Mouse (Mus musculus) adrenal gland, postnatal 10 days (tissue): ENCODE results near the gene Tmppe. TPM values are rescaled to one million over a fixed set of nuclear protein-coding genes. Genes with fewer than 3 reads are reported as not detected.

Source experiments
- DNase-seq: peaks from one replicate; pipeline ENCODE4 v3.0.0; 2021; ENCODE audit warnings: mixed read lengths
- total RNA-seq, 2 experiments: library from RNA; stranded (reverse); gene quantifications; 2 replicates each; pipeline ENCODE4 v1.2.3; 2021

The Tmppe gene
- total RNA-seq, 2 experiments from 2014 or later: 4.4 to 7.4 TPM

DNA sequence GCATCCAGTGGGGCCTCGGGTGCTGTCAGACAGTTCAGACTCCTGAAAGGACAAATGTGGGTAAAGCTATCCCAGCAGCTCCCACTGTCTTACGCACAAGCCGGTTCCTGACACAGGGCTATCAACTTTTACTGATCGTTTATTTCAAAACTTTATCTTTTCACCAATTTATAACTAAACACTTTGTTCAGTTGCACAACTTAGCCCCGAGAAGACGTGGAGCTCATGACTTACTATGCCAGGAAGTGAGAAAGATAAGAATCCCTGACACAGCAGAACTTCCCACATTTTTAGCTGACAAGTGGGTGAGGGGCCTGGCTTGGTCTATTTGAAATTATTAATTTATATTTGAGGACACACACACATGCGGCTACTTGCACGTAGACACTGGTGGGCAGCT is 6.2 kb upstream of the Tmppe start:
- no peak for DNase-seq

DNA sequence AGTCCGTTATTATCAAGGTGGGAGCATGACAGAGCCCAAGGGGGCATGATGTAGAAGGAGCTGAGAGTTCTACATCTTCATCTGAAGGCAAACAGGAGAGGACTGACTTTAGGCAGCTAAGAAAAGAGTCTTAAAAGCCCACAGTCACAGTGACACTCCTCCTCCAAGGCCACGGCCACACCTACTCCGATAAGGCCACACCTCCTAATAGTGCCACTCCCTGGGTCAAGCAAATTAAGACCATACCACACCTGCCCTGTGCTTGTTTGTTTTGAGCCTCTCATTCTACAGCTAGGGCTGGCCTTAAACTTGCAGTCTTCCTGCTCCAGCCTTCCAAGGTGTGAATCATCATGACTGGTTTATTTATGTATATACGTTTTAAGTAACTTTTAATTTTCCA is 5.6 kb upstream of the Tmppe start:
- DNase-seq: no peak

DNA sequence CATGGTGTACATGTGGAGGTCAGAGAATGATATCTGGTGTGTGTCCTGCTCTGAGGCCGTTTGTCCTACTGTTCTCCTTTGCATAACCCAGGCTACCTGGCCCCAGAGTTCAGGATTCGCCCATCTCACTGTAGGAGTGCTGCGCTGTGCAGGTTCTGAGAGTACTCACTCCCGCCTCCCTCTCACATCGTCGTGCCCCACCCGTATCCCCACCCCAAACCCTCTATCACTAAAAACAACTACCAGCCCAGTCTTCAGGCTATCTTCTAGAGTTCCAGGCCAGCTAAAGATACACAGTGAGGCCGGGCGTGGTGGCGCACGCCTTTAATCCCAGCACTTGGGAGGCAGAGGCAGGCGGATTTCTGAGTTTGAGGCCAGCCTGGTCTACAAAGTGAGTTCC is 1.2 kb upstream of the Tmppe start:
- no peak for DNase-seq

GRCm38 (mm10) chr9:114400588-114400948 is 337 bp upstream of the Tmppe start:
- no peak for DNase-seq

DNA sequence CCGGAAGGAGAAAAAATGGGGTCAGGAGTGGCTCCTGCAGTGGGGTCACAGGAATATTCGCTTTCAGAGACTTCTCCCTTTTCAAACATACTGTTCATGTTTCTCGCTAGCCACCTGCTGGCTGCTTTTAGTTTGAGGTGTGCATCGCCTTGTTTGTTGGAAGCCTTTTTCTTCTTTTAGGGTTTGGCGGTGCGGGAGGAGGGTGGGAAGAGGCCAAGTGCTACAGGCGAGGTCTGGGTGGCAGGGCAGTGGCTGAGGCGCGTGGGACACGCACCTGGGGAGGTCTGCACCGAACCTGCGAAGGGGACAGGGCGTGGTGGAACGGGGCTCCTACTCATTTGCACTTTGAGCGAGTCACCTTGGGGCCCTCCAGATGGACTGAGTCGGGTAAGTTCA is 778 bp downstream of the Tmppe start:
- DNase-seq: no peak

DNA sequence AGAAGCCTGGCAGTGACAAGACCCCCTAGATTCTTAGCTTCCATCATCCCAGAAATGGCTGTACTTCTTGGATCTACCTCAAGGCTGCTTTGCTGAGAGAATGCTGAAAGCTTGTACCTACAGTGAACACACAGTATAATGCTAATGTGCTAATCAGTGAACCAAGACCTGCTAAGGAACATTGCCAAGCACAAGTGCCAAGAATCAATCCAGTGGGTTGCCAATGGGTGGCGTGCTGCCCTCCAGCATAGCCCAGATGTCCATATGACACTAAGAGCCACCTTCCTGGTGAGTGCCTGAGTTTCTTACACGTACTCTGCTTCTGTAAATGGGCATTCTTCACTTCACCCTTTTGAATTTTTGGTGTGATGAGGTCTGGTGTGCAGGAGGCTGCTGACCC is 6.8 kb downstream of the Tmppe start:
- DNase-seq: peak; percentile 30

GRCm38 (mm10) chr9:114410313-114410862 is 9.5 kb downstream of the Tmppe start:
- DNase-seq: no peak

- no peak for DNase-seq
These were observed 10.4 kb downstream of the Tmppe start for GRCm38 (mm10) chr9:114411295-114411694.

DNA sequence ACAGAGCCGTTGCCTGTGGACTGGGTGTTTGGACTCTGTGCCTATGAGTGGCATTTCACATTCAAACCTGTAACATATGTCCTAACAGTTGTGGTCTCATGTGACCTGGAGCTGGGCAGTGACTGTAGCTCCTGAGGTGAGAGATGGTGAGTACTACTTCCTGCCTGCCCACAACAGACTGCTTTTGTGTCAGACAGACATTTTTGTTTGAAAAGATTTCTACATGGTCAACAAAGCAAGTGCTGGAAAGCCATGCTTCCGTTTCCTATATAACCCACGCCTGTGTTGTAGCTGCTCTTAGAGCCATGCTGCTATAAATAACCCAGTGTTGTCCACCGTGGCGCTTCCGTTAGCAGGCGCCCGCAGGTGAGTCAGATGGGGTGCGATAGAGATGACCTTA is 11.5 kb downstream of the Tmppe start:
- no peak for DNase-seq

DNA sequence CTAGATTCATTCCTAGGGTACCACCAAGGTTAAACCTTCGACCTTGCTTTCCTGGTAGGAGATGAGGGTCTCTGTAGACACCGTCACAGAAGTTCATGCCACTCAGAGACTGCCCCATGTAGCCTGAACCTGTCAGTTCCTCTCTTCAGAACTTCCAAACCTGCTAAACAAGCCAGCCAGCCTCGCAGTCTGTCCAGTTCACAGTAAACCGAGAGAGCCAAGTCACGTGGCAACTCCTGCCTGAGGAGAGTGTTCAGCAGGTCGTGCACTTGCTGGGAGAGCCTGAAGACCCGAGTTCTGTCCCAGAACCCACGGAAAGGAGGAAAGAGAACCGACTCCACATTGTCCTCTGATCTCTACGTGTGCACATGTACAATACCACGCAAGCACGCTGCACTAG is 13.0 kb downstream of the Tmppe start:
- no peak for DNase-seq

DNA sequence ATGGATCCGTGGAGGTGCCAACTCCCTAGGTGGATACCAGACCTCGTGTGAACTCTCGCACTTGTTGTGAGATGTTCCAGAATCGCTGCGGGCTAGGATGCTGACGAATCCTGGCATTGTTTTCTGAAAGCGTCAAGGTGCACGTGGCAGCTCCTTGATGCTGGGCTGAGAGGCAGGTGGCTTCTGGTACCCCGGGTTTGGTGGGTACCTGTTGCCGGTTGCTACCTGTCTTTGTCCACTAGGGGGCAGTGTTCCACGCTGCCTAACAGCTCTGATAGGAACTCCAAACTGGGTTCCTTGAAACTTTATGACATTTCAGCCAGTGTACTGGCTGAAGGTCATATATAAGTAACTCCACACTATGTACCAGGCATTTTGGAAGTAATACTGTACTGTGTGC is 14.8 kb downstream of the Tmppe start:
- DNase-seq: peak; percentile 62

- no peak for DNase-seq
These were observed 16.0 kb downstream of the Tmppe start for GRCm38 (mm10) chr9:114416646-114417517.

- peak; percentile 69 for DNase-seq
These were observed 17.3 kb downstream of the Tmppe start for GRCm38 (mm10) chr9:114418187-114418586.

- DNase-seq: no peak
These were observed 19.5 kb downstream of the Tmppe start for GRCm38 (mm10) chr9:114420443-114420842.

DNA sequence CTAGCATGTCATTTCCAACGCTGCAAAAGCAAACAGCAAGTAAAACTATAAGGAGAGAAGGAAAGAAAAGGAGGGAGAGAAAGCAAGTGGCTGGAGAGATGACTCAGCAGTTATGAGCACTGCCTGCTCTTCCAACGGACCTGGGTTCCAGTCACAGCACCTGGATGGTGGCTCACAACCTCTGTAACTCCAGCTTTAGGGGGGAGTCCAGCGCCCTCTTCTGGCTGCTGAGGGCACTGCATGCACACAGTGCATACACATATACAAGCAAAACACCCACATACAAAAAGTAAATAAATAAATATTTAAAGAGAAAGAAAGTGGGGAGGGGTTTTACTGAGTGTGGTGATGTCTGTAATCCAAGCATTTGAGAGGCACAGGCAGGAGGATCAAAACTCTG is 20.1 kb downstream of the Tmppe start:
- no peak for DNase-seq

- no peak for DNase-seq
These were observed 20.9 kb downstream of the Tmppe start for GRCm38 (mm10) chr9:114421797-114422196.

DNA sequence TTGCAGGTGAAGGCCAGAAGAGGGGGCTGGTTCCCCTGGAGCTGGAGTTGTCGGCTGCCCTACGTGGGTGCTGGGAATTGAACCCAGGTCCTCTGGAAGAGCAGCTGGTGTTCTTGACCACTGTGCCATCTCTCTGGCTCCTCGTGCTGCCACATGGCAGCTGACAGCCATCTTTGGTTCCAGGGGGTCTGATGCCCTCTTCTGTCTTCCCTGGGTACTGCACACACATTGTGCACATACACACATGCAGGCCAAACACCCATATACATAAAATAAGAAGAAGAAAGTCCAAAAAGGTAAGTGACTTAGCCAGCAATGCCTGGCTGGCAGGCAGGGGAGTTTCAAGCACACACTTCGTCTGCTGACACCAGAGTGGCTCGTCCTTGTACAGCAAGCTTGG is 24.7 kb downstream of the Tmppe start:
- DNase-seq: no peak

- no peak for DNase-seq
These were observed 25.3 kb downstream of the Tmppe start for GRCm38 (mm10) chr9:114426201-114426600.

DNA sequence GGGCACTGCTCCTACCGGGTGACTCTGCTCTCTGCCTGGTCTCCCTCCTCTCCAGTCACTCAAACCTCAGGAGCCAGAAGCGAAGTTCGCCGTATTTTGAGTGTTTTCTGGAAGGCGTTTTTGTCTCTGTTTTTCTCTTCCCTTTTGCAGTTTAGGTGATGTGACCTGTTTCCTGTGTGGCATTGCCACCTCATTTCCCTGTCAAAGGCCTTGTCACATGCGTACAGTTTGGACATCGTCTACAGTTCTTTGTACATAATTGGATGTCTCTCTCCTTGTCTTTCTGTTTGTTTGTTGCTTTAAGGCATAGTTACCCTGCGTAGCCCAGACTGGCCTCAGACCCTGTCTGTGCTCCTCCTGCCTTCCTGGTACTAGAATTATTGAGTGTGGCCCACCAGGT is 26.5 kb downstream of the Tmppe start:
- DNase-seq: no peak

DNA sequence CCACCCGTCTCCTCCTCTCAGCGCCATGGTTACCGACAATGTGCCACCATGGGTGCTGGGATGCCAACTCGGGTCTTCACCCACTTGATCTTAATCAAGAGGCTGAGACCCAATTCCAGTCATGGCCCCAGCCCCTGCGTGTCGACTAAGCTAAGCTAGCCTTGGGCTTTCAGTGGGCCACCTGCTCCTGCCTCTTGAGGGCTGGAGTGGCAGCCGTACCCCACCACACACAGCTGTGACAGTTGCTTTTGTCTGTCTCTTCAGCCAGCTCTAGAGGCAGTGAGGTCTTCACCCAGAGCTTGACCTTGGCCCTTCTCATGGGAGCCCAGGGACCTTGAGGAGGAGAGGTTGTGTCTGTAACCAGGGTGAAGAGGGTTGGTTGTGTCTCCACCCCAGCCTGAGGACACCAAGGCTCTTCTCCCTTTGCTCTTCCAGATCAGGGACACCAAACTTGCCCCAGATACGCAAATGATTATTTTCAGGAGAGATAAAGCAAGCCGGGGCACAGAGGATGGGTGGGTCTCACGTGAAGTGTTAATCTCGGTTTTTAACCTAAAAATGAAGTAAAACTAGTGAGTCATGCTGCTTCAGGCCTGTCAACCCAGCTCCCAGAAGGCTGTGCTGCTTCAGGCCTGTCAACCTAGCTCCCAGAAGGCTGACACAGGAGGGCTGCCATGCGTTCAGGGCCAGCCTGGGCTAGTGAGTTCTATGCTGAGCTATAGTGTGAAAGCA is 27.4 kb downstream of the Tmppe start:
- DNase-seq: no peak

DNA sequence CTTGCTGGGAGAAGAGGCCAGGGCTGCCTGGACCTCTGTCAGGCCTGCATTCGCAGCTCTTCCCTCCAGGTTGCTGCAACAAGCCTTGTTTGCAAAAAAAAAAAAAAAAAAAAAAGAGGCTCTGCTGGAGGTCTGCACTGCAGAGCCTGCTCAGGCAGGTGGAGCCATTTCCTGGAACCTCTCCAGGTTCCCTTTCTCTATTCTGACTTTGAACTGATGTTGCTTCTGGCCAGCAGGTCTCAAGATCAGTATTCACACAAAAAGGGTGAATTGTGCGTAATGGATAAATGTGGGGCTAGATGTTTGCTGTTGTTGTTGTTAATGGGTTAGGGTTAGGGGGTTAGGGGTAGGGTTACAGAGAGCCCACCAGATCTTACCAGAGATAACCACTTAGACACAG is 34.8 kb downstream of the Tmppe start:
- DNase-seq: no peak

- DNase-seq: no peak
These were observed 39.6 kb downstream of the Tmppe start for GRCm38 (mm10) chr9:114440548-114440947.

DNA sequence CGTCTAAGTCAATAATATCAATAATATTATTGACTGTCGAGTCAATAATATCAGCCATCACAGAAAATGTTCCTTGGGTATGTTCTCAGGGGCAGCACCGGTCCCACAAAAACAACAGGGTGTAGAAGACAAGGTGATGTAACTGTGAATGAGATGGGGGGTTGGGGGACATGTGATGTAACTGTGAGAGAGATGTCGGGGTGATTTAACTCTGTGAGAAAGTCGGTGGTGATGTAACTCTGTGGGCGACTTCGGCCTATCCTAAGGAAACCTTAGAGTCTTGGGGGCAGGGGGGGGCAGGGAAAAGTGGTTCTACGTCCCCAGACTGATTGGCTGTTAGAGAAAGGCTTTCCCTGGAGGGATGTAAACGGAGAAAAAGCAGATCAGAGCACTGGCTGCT is 41.3 kb downstream of the Tmppe start:
- DNase-seq: no peak

GRCm38 (mm10) chr9:114442893-114443292 is 42.0 kb downstream of the Tmppe start:
- no peak for DNase-seq
